Mouse (Mus musculus) thymus, postnatal 0 days (tissue): Measurements from ENCODE around the gene Pik3cd. TPM values are rescaled to one million over a fixed set of nuclear protein-coding genes. Genes with fewer than 3 reads are reported as not detected.
A peak's percentile ranks its signal among the peaks of the same experiment; 100 is the strongest.

Experiments used
- DNase-seq: peaks from one replicate; pipeline ENCODE4 v3.0.0-alpha.2; 2015; ENCODE audit warnings: low spot score
- polyA plus RNA-seq: library from polyadenylated mRNA; unstranded; fragments of >200 nt; fragmentation: Nextera tagmentation; extraction: Ambion mirVana; gene quantifications from 2 replicates; pipeline ENCODE4 v1.2.1, GENCODE M21; 2015

The Pik3cd gene
- polyA plus RNA-seq, 1 experiment from 2014 or later: 31.2 TPM

DNA sequence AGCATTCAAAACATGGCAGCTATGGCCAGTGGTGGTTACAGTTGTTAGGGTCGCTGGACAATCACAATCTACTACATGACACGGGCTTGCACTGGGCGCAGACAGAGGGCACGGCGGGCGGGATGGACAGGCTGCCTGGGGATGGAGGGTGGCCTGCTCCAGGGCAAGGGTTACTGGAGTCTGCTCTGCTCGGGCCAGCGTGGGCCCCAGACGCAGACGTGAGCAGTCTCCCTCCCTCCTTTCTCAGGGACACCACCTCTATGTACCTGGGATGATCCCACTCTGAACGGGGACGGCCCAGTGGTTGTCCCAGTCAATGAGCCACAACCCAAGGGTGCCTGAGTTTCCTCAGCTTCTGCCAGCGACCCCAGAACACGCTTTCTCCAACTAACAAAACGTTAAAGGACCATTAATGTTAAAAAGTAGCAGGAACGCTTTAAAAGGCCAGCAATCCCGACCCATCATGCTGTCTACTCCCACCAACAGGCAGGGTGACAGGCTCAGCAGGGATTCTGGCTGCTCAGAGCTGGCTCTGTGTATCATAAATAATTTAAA lies 22.6 kb upstream of the Pik3cd start:
- DNase-seq: no peak

GRCm38 (mm10) chr4:149723855-149724731 lies 21.7 kb upstream of the Pik3cd start:
- no peak for DNase-seq

DNA sequence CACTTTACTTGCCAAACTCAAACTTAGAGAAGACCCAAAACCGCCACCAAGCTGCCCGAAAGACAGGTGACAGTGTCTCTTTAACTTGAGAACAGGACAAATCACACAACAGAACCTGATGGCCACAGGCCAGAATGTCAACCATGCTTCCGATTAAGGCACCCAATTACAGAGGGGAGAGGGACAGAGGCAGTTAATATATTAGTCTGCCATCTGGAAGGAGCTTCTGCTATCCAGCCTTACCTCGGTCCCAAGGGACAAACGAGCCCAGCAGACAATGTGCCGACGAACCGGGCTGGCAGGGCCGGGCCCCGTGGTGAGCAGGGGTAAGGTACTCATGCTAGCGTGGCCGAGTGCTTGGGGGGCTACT lies 20.6 kb upstream of the Pik3cd start:
- no peak for DNase-seq

- no peak for DNase-seq
These were observed 20.0 kb upstream of the Pik3cd start for GRCm38 (mm10) chr4:149722104-149723020.

DNA sequence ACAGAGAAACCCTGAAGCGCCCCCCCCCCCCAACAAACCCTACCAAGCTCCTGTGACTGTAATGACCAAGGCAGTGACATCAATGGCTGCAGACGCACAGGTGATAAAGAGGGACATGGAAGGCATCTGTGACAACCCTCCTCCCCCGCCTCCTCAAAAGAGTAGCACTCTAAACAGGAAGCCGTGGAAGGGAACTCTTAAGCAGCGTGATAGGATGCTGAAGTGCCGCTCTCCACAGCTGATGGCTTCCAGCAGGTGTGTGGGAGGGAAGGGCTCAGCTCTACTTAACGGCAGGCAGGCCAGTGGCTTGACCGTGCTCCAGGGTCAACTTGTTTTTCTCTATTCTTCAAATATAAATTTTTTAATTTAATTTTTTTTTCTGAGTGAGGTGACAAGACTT lies 18.8 kb upstream of the Pik3cd start:
- no peak for DNase-seq

DNA sequence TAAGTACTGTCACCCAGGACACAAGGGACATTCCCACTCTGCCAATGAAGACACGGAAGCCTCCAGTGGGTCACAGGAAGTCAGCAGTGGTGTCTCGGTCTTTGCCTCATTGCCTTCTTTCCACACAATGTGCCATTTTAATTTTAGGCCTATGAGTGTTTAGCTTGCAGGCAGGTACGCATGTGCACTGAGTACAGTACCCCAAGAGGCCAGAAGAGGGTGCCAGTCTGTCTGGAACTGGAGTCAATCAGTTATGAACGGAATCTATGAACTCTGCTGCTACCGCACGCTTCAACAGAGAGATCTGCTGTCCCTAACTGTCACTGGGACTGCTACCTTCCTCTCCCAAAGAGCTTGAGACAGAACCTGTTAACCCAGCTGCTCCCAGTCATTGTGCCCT lies 17.3 kb upstream of the Pik3cd start:
- DNase-seq: peak; percentile 55

GRCm38 (mm10) chr4:149714542-149714941 lies 12.2 kb upstream of the Pik3cd start:
- DNase-seq: no peak

DNA sequence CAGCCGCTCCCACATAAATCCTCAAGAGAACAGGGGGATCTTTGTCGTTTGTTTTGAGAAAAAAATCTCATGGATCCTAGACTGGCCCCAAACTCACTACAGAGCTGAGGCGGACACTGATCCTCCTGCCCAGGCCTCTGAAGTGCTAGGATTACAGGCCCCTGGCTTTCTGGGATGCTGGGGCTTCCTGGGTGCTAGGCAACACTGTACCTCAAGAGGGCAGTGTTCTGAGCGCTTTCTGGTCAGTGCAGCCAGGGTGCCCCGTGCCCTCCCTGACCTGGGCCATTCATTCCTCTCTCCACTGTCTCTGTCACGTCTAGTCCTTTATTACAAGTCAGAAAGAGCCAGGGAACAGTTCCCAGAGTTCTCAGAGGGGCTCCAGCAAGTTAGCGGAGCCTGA lies 9.6 kb upstream of the Pik3cd start:
- peak; percentile 43 for DNase-seq

- DNase-seq: no peak
These were observed 9.1 kb upstream of the Pik3cd start for GRCm38 (mm10) chr4:149711485-149711884.

DNA sequence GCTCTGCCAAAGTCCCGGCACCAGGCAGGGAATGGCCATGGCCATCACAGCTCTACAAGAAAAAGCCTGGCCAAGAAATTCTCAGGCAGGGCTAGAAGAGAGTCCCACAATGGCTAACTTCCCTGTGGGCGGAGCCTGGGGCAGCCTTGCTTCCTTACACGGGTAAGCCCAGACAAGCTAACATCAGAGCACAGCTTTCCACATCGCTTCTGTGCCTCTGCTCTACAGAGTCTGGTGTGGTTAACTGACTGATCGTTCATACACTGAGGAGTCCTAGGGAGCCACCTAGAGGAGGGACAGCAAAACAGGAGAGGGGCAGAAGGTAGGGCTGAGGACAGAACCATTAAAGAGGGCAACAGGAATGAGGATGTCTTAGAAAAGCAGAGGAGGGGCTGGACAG lies 8.1 kb upstream of the Pik3cd start:
- peak; percentile 87 for DNase-seq

GRCm38 (mm10) chr4:149705941-149706340 lies 3.6 kb upstream of the Pik3cd start:
- DNase-seq: peak; percentile 31

- DNase-seq: no peak
These were observed 2.9 kb upstream of the Pik3cd start for GRCm38 (mm10) chr4:149705298-149705697.

GRCm38 (mm10) chr4:149701426-149702209 lies 753 bp downstream of the Pik3cd start:
- DNase-seq: peak; percentile 79

- no peak for DNase-seq
These were observed 2.4 kb downstream of the Pik3cd start for GRCm38 (mm10) chr4:149699953-149700352.

DNA sequence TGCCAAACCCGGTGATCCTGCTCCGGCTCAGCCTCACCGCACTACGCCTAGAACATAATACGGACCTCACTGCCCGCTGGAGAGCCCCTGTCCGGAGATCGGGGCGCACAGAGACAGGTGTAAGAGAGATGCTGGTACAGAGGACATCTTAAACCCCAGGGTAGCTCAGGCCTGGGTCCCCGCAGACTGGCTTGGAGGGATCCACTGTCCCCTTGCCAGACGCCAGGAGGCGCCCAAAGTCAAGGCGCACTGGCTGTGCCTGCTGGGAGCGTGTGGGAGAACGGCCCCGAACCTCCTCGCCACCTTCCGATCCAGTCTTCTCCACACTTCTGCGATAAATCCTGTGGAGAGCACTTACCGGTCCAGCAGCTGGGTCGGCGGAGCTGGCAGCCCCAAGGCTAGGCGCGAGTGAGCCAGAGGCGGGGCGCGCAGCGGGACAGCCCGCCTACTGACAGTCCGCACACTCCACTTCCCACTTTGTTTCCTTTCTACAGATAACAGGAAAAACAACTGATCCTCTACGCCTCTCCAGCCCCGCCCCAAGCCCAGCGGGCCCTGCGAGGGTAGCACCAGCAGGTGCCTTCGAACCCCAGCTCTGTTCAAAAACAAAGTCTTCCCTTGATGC lies 4.1 kb downstream of the Pik3cd start:
- peak; percentile 79 for DNase-seq

DNA sequence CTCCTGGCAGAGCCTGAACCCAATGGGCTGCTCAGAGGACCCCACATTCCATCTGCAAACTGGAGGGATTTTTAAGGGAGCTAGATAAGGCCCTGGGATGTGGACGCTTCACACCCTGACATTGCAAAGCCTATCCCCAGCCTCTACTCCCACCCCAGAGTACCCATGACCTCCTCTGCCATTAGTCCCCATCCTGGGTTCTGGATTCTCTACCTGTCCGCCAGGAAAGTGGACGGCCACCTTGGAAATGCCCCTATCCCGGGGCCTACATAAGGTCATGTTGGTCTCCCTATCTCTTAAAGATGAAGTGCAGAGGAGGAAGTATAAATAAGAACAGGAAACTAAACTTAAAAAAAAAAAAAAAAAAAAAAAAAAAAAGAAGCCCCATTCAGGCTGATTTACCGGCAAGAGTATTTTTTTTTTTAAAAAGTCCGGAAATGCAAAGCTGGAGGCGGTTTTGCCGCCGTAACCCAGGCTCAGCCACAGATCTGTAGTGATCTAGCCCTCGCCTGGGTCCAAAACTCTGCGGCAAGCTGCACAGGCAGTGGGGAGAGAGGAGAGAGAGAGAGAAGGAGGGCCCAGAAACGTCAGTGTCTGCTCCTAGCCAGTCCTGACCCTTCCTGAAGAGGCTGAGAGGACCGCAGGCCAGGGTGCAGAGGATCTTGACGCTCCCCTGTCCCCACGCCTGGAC lies 4.7 kb downstream of the Pik3cd start:
- peak; percentile 79 for DNase-seq

DNA sequence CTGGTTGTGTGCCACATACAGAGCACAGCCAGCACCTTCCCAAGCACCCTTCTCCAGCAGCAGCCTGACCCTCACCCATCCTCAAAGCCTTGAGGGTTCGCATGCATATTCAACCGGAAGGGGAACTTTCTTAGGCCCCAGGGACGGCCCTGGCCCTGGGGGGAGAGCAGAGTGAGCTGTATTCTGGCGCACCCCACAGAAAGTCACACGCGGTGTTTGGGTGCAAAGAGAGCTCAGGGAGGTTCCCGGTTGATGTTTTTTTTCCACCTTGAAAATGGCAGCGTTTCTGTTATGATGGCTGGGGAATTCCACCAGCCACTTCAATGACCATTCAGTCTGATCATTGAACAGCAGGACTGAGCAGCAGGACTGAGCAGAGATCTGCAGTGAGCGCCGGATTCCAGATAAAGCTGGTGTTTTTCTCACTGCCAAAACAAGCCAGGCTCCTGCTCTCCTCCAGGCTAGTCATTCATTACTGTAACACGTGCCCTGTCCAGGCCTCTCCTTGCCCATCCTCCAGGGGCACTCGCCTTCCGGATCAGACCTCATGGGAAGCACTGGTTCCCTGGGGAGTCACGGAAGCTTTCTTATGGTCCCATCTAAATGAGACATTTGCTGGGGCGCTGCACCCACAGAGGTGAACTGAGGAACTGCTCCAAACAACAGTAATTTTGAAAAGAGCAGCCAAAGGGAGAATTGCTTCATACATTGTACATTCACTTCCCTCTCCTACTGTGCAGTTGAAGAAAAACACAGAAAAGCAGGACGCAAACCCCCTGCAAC lies 6.0 kb downstream of the Pik3cd start:
- DNase-seq: peak; percentile 40

- no peak for DNase-seq
These were observed 11.0 kb downstream of the Pik3cd start for GRCm38 (mm10) chr4:149691368-149691767.

GRCm38 (mm10) chr4:149690828-149691280 lies 11.5 kb downstream of the Pik3cd start:
- DNase-seq: no peak
